Mouse (Mus musculus): Measurements from ENCODE around the gene Pamr1.

The Pamr1 gene

GRCm38 (mm10) chr2:102663339-102663738 lies 113.5 kb downstream of the Pamr1 start:
- no peak for DNase-seq

GRCm38 (mm10) chr2:102663865-102664264 lies 114.1 kb downstream of the Pamr1 start:
- DNase-seq: no peak

GRCm38 (mm10) chr2:102667981-102668380 lies 118.2 kb downstream of the Pamr1 start:
- DNase-seq: no peak

GRCm38 (mm10) chr2:102669580-102669979 lies 119.8 kb downstream of the Pamr1 start:
- DNase-seq: no peak

- DNase-seq: no peak
Observed at GRCm38 (mm10) chr2:102674582-102674981, 124.8 kb downstream of the Pamr1 start.

- peak; percentile 59 for DNase-seq
Observed at GRCm38 (mm10) chr2:102675275-102675674, 125.5 kb downstream of the Pamr1 start.

GRCm38 (mm10) chr2:102676716-102677312 lies 127.0 kb downstream of the Pamr1 start:
- DNase-seq: no peak

- no peak for DNase-seq
Observed at GRCm38 (mm10) chr2:102677400-102677799, 127.6 kb downstream of the Pamr1 start.

- DNase-seq: no peak
Observed at GRCm38 (mm10) chr2:102681351-102681750, 131.5 kb downstream of the Pamr1 start.

- DNase-seq: peak; percentile 43
Observed at GRCm38 (mm10) chr2:102682168-102682567, 132.4 kb downstream of the Pamr1 start.

GRCm38 (mm10) chr2:102685371-102686107 lies 135.7 kb downstream of the Pamr1 start:
- DNase-seq: no peak

GRCm38 (mm10) chr2:102686108-102686450 lies 136.3 kb downstream of the Pamr1 start:
- DNase-seq: no peak

All from liver (tissue).